In the genomic region with DNA sequence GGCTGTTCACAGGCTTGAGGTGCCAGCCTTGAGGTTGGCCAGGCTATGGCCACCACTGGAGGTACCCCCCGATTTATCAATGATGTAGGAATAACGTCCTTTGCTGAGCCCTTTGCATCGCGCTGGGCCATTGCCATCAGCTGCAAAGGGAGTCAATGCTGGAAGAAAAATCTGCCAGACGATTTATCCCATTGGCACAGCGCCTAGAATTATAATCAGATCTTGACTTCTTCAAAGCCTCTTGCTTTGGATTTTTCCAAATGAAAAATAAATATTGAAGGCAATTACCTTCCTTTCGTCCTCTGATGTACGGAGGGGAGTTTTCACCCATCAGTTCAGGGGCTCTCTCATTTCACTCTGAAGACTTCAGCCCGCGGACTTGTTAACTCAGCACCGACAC, we compare ENCODE assay signal across 8 mouse cellular contexts.
DNase-seq lines count a peak whose midpoint lies in the region; ATAC-seq and TF ChIP-seq lines count a peak whose summit lies in the region.
"Had no signal": no experiment of that assay in that cellular context is flagged by ENCODE, and none has a peak within 500 bp of the region (broad histone marks: within the 10 kb centered on the region; RNA-seq: fewer than 3 reads in every experiment).

No protein-coding gene starts in this region.

- 0 out of 2 replicates have a peak, but pooled peaks have one; percentile 9 for ATAC-seq in midbrain, embryonic 15.5 days (replicated peaks)

- TF ChIP-seq CTCF in gastrocnemius, adult 2 months (IDR thresholded peaks at IDR 0.05): no peak

- intact Hi-C loops in gastrocnemius, adult 2 months (cut with DNase I): loop anchor here (2.0 to 5.0 kb wide), 3 partner anchors 134 to 887 kb away; no protein-coding TSS in a partner anchor
- intact Hi-C loops in left cerebral cortex, postnatal 14 days (cut with DNase I): loop anchor here (5.0 to 10.0 kb wide), 3 partner anchors 132 to 890 kb away; no protein-coding TSS in a partner anchor
- intact Hi-C loops in left cerebral cortex, postnatal 36 days (cut with DNase I): loop anchor here (2.0 to 10.0 kb wide), 4 partner anchors 134 to 887 kb away; no protein-coding TSS in a partner anchor

- WGBS in midbrain, embryonic 15.5 days: 58% methylated on average over 11 of the region's 11 CpGs

- H3K4me2 ChIP-seq in midbrain, embryonic 15.5 days: peak overlapping the region; percentile 31; the same call in 1 of the 2 replicates

- peak overlapping the region; percentile 48 for H3K4me3 ChIP-seq in gastrocnemius, adult 2 months
- H3K4me3 ChIP-seq in midbrain, embryonic 15.5 days: no peak overlapping the region

- no peaks in the 10 kb centered on the region for H3K9me3 ChIP-seq in midbrain, embryonic 15.5 days
- H3K9me3 ChIP-seq: G1E had no signal

- no peaks in the 10 kb centered on the region for H3K27me3 ChIP-seq in midbrain, embryonic 15.5 days (replicated peaks)

- H3K36me3 ChIP-seq in midbrain, embryonic 15.5 days (replicated peaks): no peaks in the 10 kb centered on the region
- H3K36me3 ChIP-seq: G1E had no signal

- H3K27ac ChIP-seq in gastrocnemius, adult 2 months: peak overlapping the region; percentile 62
- H3K27ac ChIP-seq in midbrain, embryonic 15.5 days: no peak overlapping the region

- no peak overlapping the region for H3K9ac ChIP-seq in midbrain, embryonic 15.5 days

- H3K4me1 ChIP-seq in midbrain, embryonic 15.5 days: peaks cover 6% of the 10 kb centered on the region

- DNase-seq in gastrocnemius, adult 2 months: no peak
- no peak for DNase-seq in gastrocnemius, adult 18-20 months (ENCODE audit: low spot score)
- peak; percentile 20 to 25 for DNase-seq in left cerebral cortex, postnatal 14 days (ENCODE audit: low spot score in 2 of 2)
- DNase-seq in left cerebral cortex, postnatal 36 days (ENCODE audit: low spot score in 2 of 2): no peak
- peak; percentile 28 to 37 for DNase-seq in cerebellum, postnatal 14 days
- DNase-seq in testis, postnatal 10 days (ENCODE audit: low spot score): no peak

Comparison
In these comparisons a context has a peak if more than half of its experiments do, and no peak if none do; other contexts are left out.
1. DNase-seq: peak in left cerebral cortex, postnatal 14 days (2 of 2) and cerebellum, postnatal 14 days (2 of 2); none in gastrocnemius, adult 2 months (single experiment), gastrocnemius, adult 18-20 months (single experiment), left cerebral cortex, postnatal 36 days (0 of 2) and testis, postnatal 10 days (single experiment).